Mouse (Mus musculus): ENCODE measurements around the gene Far1.

Gene Far1

GRCm38 (mm10) chr7:113572741-113573140 is 59.1 kb downstream of the Far1 start:
- DNase-seq = no peak

DNA sequence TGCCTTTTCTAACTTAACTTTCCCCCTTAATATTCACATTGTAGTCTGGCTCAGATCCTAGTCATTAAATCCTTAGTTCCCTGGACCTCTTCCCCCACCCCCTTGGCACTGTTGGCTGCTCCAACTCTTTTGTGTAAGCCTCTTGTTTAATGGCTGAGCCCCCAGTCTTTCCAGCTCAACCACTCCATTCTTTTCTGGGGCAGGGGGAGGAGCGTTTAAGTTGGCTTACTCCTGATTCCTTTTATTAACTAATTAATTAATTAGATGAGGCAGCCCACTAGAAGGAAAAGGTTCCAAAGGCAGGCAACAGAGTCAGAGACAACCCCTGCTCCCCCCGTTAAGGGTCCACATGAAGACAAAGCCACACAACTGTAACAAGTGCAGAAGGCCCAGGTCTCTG is 68.5 kb downstream of the Far1 start:
- no peak for DNase-seq

DNA sequence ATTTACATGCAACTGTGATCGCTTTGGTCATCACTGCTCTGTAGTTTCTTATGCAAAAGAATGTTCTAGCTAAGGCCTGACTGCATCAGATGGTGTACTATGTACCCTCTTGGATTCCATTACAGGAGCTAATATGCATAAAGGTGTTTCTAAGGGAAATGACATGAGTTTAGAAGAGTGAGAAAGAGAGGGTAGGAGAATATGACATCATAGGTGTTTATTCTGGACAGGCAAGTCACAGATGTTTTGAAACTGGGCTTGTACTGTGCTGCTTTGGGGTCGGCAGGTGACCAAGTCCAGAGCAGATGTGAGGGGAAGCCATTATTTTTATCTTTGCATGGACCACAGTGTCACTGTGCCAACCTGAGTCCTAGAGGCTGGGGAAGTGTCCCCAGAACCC is 75.6 kb downstream of the Far1 start:
- no peak for DNase-seq

GRCm38 (mm10) chr7:113590330-113590729 is 76.7 kb downstream of the Far1 start:
- no peak for DNase-seq

DNA sequence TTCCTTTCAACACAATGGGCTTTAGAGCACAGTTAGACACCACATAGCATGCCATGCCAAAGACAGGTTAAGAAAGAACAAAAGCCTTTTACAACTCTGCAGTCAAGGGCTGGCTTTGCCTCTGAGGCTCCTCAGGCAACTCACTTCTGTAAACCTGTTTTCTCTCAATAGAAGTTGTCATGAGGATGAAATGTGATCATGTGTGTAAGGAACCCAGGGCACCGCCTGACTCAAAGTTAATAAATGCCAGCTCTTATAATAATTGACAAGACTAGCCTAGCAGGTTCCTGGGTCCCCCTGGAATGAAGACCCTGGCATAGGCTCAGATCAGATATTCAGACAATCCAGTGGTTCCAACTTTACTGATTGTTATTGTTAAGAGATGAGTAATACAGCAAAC is 77.5 kb downstream of the Far1 start:
- no peak for DNase-seq

DNA sequence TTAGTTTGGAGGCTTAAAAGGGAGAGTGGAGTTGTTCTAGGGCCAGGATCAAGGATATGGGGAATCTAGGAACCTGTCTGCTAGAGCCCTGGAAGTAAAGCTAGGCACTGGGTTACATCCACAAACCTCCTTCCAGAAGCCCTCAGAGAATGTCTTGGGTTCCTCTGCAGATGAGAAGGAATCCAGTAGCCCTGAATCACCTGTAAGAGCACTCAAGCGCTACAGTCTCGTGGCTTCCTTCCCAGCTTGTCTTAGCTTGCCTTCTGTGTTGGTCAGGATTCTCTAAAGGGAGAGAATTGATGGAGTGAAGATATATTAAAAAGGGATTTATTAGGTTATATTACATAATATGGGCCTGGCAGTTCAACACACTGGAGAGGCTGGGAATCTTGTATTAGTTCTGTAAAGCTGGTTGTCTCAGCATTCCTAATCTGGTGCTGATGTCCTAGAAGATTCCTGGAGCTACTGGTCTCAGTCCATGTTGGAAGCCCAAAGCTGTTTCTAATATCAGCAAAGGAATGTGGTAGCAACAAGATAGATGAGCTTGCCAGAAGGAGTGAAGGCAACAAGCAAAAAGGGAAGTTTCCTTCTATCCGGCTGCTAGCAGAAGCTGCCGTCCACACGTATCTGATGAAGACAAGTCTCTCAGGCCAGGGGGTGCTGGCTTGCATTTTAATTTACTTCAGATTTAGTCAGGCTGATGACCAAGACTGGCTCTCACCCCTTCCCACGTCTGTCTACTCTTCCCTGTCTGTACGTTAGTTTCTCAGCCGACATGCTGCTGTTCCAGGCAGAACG is 78.1 kb downstream of the Far1 start:
- DNase-seq = no peak

DNA sequence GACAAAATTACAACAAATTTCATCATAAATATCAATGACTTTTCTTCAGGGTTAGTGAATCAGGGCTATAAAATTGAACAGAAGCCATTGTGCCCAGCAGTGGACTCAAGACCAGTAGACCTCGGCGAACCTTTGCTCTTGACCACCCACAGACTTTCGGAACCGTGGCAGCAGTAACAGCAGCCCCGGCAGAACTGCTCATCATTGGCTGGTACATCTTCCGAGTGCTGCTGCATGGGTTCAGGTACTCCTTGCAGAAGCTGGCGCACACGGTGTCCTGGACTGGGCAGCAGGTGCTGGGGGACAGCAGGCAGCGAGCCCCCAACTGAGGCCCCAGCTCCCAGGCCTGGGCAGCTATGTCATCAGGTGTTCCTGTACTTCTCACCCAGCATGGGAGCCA is 79.1 kb downstream of the Far1 start:
- no peak for DNase-seq

- DNase-seq = peak; percentile 77
Observed at GRCm38 (mm10) chr7:113594363-113594762, 80.7 kb downstream of the Far1 start.

DNA sequence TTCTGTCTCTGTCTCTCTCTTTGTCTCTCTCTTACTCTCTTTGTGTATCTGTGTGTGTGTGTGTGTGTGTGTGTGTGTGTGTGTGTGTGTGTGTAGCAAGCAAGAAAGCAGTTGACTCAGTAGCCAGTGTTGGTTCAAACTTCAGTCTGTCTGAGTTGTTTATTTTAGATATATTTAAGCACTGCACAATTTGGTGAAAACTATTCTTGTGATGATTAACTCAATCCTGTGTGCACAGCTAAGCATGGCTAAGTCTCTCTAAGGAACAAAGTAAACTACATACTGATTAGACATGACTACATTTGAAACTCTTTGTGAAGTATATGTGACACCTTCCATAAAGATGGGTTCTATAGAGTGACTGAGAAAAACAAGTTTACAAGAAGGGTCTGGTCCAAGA is 83.6 kb downstream of the Far1 start:
- DNase-seq = no peak

- DNase-seq = no peak
Observed at GRCm38 (mm10) chr7:113601803-113602202, 88.2 kb downstream of the Far1 start.

DNA sequence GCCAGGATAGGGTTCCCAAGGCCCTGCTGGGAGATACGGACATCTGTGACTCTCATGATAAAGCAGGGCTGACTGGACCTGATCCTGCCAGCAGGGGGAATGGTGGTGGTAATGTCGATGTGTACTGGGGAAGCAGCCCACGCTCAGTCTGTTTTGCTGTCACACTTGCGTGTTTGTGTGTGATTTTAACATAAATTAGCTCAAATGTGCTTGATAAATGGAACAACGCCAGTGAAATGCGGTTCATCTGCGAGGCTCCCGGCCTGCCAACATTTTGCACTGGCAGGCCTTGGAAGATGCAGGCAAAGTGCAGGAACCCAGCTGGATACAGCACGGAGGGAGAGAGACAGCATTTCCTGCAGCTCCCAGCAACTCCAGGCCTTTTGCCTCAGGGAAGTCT is 94.3 kb downstream of the Far1 start:
- peak; percentile 39 for DNase-seq

GRCm38 (mm10) chr7:113609027-113609705 is 95.5 kb downstream of the Far1 start:
- peak; percentile 71 for DNase-seq

DNA sequence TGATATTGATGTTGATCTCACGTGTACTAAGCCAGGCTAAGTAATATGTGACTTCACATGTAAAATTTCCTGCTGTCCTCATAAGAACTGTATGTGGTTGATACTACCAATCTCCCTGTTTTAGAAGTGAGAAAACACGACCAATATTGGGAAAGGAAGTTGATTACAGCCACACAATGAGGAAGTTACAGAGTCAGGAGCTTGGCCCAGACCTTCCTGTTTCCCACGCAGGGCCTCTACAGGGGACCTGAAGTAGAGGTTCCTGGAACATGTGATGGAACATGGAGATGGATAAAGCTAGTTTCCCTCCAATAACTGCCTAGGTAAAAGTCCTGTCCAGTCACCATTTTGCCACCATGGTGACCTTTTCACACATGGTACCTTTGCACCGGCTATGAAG is 99.0 kb downstream of the Far1 start:
- no peak for DNase-seq

GRCm38 (mm10) chr7:113614198-113614927 is 100.7 kb downstream of the Far1 start:
- DNase-seq = no peak

- DNase-seq = no peak
Observed at GRCm38 (mm10) chr7:113619166-113619565, 105.5 kb downstream of the Far1 start.

DNA sequence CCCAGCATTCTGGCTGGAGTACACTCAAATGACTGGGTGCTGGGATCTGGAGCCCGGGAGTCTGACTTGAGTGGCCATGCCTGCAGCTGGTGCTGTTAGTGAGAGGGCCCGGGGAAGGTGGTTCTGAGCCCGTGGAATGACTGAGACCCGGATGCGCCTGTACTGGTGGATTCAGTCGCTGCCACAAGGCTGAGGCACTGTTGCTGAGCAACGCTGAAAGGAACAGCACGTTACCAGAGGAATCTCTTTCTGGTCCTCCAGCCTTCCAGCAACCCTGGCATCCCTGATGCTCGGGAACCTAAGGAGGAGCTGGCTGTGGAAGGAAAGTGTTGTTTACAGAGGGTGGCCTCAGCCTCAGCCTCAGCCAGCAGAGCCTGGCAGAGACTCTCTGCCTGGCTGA is 106.1 kb downstream of the Far1 start:
- peak; percentile 3 for DNase-seq
